Comparison of ENCODE assay signal across 17 mouse cellular contexts in genomic region chr7:129102437-129102836, GRCm38 (mm10).
DNase-seq lines count a peak whose midpoint lies in the region; ATAC-seq and TF ChIP-seq lines count a peak whose summit lies in the region.
"Had no signal": no experiment of that assay in that cellular context is flagged by ENCODE, and none has a peak within 500 bp of the region (broad histone marks: within the 10 kb centered on the region; RNA-seq: fewer than 3 reads in every experiment).

No protein-coding gene starts in this region.

- H3K9ac ChIP-seq in hindbrain, embryonic 16.5 days (ENCODE audit: low read depth, low read length), result no peak overlapping the region
- H3K9ac ChIP-seq in hindbrain, embryonic 12.5 days, result no peak overlapping the region
- no peak overlapping the region for H3K9ac ChIP-seq in stomach, postnatal 0 days (ENCODE audit: low read length)
- H3K9ac ChIP-seq: limb, embryonic 15.5 days had no signal

- no peaks in the 10 kb centered on the region for H3K4me1 ChIP-seq in hindbrain, embryonic 16.5 days (ENCODE audit: control insufficient read depth, insufficient read depth, low read depth, low read length)
- no peaks in the 10 kb centered on the region for H3K4me1 ChIP-seq in hindbrain, embryonic 12.5 days
- no peaks in the 10 kb centered on the region for H3K4me1 ChIP-seq in stomach, postnatal 0 days (replicated peaks; ENCODE audit: control insufficient read depth, insufficient read depth)
- H3K4me1 ChIP-seq: embryonic facial prominence, embryonic 10.5 days; limb, embryonic 15.5 days had no signal

- TF ChIP-seq CTCF in stomach, postnatal 0 days (IDR thresholded peaks at IDR 0.05; ENCODE audit: low read depth), result no peak

- no peak overlapping the region for H3K4me3 ChIP-seq in hindbrain, embryonic 16.5 days (ENCODE audit: low read length)
- no peak overlapping the region for H3K4me3 ChIP-seq in hindbrain, embryonic 12.5 days
- H3K4me3 ChIP-seq in stomach, postnatal 0 days (ENCODE audit: low read depth, low read length), result no peak overlapping the region
- H3K4me3 ChIP-seq: embryonic facial prominence, embryonic 10.5 days; limb, embryonic 15.5 days had no signal

- TF ChIP-seq EP300 in stomach, postnatal 0 days (optimal IDR thresholded peaks at IDR 0.05), result no peak

- 51% methylated on average over 4 of the region's 4 CpGs for WGBS in hindbrain, embryonic 16.5 days
- 66% methylated on average over 4 of the region's 4 CpGs for WGBS in hindbrain, embryonic 12.5 days
- WGBS in stomach, postnatal 0 days, result 77% methylated on average over 4 of the region's 4 CpGs

- no peaks in the 10 kb centered on the region for H3K27me3 ChIP-seq in hindbrain, embryonic 16.5 days (replicated peaks; ENCODE audit: control insufficient read depth, insufficient read depth, low read length)
- no peaks in the 10 kb centered on the region for H3K27me3 ChIP-seq in hindbrain, embryonic 12.5 days
- H3K27me3 ChIP-seq in stomach, postnatal 0 days (ENCODE audit: control insufficient read depth, insufficient read depth, low read length), result no peaks in the 10 kb centered on the region
- H3K27me3 ChIP-seq: limb, embryonic 15.5 days had no signal

- peak; percentile 33 for DNase-seq in brain, adult 2 months (ENCODE audit: low read depth, low spot score)
- DNase-seq in brain, embryonic 18.5 days (ENCODE audit: low read depth, low spot score), result peak; percentile 61
- DNase-seq in layer of hippocampus, adult 9-11 months, result peak; percentile 65
- DNase-seq in heart, postnatal 4 days, result no peak
- no peak for DNase-seq in stomach, postnatal 0 days (ENCODE audit: low spot score)
- DNase-seq: adrenal gland, postnatal 36 days; cerebellum, postnatal 36 days; kidney, adult 2 months; kidney, postnatal 25 days; lung, adult 18-20 months; lung, postnatal 36 days; thymus, postnatal 14 days had no signal

- H3K36me3 ChIP-seq in hindbrain, embryonic 16.5 days (ENCODE audit: control insufficient read depth, insufficient read depth, low read length), result no peaks in the 10 kb centered on the region
- no peaks in the 10 kb centered on the region for H3K36me3 ChIP-seq in hindbrain, embryonic 12.5 days
- H3K36me3 ChIP-seq in stomach, postnatal 0 days (ENCODE audit: control insufficient read depth, insufficient read depth, low read length), result no peaks in the 10 kb centered on the region
- H3K36me3 ChIP-seq: embryonic facial prominence, embryonic 10.5 days; limb, embryonic 15.5 days had no signal

- H3K4me2 ChIP-seq in hindbrain, embryonic 16.5 days (ENCODE audit: low read length), result no peak overlapping the region
- no peak overlapping the region for H3K4me2 ChIP-seq in hindbrain, embryonic 12.5 days (replicated peaks)
- H3K4me2 ChIP-seq in stomach, postnatal 0 days (replicated peaks; ENCODE audit: low read depth), result no peak overlapping the region
- H3K4me2 ChIP-seq: heart, embryonic 11.5 days; limb, embryonic 15.5 days had no signal

- no peak overlapping the region for H3K27ac ChIP-seq in hindbrain, embryonic 16.5 days (ENCODE audit: low read depth, low read length)
- no peak overlapping the region for H3K27ac ChIP-seq in hindbrain, embryonic 12.5 days
- H3K27ac ChIP-seq in stomach, postnatal 0 days (replicated peaks), result no peak overlapping the region
- H3K27ac ChIP-seq: embryonic facial prominence, embryonic 10.5 days; limb, embryonic 15.5 days had no signal

- no peaks in the 10 kb centered on the region for H3K9me3 ChIP-seq in hindbrain, embryonic 16.5 days (ENCODE audit: control insufficient read depth, low read length)
- H3K9me3 ChIP-seq in hindbrain, embryonic 12.5 days (replicated peaks), result no peaks in the 10 kb centered on the region
- H3K9me3 ChIP-seq in stomach, postnatal 0 days (ENCODE audit: control insufficient read depth, low read length), result no peaks in the 10 kb centered on the region
- H3K9me3 ChIP-seq: embryonic facial prominence, embryonic 10.5 days; limb, embryonic 15.5 days had no signal

- peak; percentile 77 for ATAC-seq in hindbrain, embryonic 16.5 days
- no peak for ATAC-seq in hindbrain, embryonic 12.5 days (ENCODE audit: low FRiP score)
- ATAC-seq in stomach, postnatal 0 days (ENCODE audit: low FRiP score, low TSS enrichment), result no peak

Comparison
In these comparisons a context has a peak if more than half of its experiments do, and no peak if none do; other contexts are left out.
1. DNase-seq: peak in brain, adult 2 months (single experiment), brain, embryonic 18.5 days (single experiment) and layer of hippocampus, adult 9-11 months (single experiment); none in heart, postnatal 4 days (single experiment) and stomach, postnatal 0 days (single experiment).